Mouse (Mus musculus) embryonic facial prominence, embryonic 11.5 days (tissue): ENCODE measurements around the gene 1700016C15Rik. TPM values are rescaled to one million over a fixed set of nuclear protein-coding genes. Genes with fewer than 3 reads are reported as not detected.

Source experiments
- ATAC-seq: fragments of 200-750 bp; cut with Nextera tagmentation; replicated peaks from 2 replicates; pipeline ENCODE4 v1.8.0; 2017; ENCODE audit warnings: low read depth; ENCODE audit not compliant: insufficient number of reproducible peaks, low FRiP score, low TSS enrichment
- DNase-seq: peaks from one replicate; pipeline ENCODE4 v3.0.0-alpha.2; 2015; ENCODE audit warnings: low spot score
- H3K27ac ChIP-seq: fragments of 300-500 bp; sonication (generic); replicated peaks from 2 replicates; pipeline ENCODE4 v1.5.1; 2014; ENCODE audit warnings: mild to moderate bottlenecking, low read depth, low read length, control low read depth
- H3K27me3 ChIP-seq: fragments of 300-500 bp; sonication (generic); 2 replicates; pipeline ENCODE4 v1.6.1; 2014; ENCODE audit warnings: mild to moderate bottlenecking, low read length, moderate library complexity, mixed read lengths; ENCODE audit not compliant: control insufficient read depth, insufficient read depth
- H3K36me3 ChIP-seq: fragments of 300-500 bp; sonication (generic); replicated peaks from 2 replicates; pipeline ENCODE4 v1.6.1; 2014; ENCODE audit warnings: low read depth, mild to moderate bottlenecking, low read length, moderate library complexity, mixed read lengths; ENCODE audit not compliant: control insufficient read depth, insufficient read depth
- H3K4me1 ChIP-seq: fragments of 300-500 bp; sonication (generic); 2 replicates; pipeline ENCODE4 v1.6.1; 2014; ENCODE audit warnings: low read length, mixed read lengths; ENCODE audit not compliant: control insufficient read depth, insufficient read depth
- H3K4me2 ChIP-seq: fragments of 300-500 bp; sonication (generic); 2 replicates; pipeline ENCODE4 v1.6.1; 2014; ENCODE audit warnings: low read depth, mild to moderate bottlenecking, control low read depth, low read length, moderate library complexity
- H3K4me3 ChIP-seq: fragments of 300-500 bp; sonication (generic); 2 replicates; pipeline ENCODE4 v1.5.1; 2014; ENCODE audit warnings: low read depth, low read length, control low read depth
- H3K9ac ChIP-seq: fragments of 300-500 bp; sonication (generic); replicated peaks from 2 replicates; pipeline ENCODE4 v1.6.1; 2014; ENCODE audit warnings: mild to moderate bottlenecking, control low read depth, low read length
- H3K9me3 ChIP-seq: fragments of 300-500 bp; sonication (generic); replicated peaks from 2 replicates; pipeline ENCODE4 v1.6.1; 2016; ENCODE audit warnings: mild to moderate bottlenecking, low read length, inconsistent platforms, mixed read lengths; ENCODE audit not compliant: control insufficient read depth
- WGBS: fragments of 180-500 bp; shearing (Covaris S2); extraction: QIAGEN DNeasy Blood & Tissue Kit; methylation state at CpG from one replicate; pipeline ENCODE4 v1.1.7; 2014; 5-methylcytosine and 5-hydroxymethylcytosine counted together
- polyA plus RNA-seq: library from polyadenylated mRNA; unstranded; fragments of >200 nt; fragmentation: Nextera tagmentation; extraction: Ambion mirVana; gene quantifications from 2 replicates; pipeline ENCODE4 v1.2.1, GENCODE M21; 2014

The 1700016C15Rik gene
- polyA plus RNA-seq, 1 experiment from 2014 or later = not detected

DNA sequence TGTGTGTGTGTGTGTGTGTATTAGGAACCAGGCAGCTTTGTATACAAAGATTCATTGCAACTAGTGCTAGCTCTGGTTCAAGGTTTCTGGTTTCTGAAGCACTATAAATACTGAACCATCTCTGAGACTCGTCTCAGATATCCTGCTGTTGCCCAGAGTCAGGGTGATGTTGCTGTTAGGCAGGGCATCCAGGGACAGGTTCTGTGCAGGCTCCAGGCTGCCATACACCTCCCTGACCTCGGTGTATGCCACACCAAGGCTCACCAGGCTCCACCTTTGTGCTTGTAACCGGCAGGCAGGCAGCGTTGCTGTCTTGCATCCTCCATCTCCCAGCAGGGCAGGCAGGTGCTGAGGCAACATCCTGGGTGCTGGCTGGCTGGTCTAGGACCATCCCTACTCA is 5.8 kb upstream of the 1700016C15Rik start:
- no peak for DNase-seq
- no peaks in the 10 kb centered on the region for H3K36me3 ChIP-seq
- no peak for ATAC-seq
- no peak overlapping the region for H3K4me2 ChIP-seq
- no peaks in the 10 kb centered on the region for H3K4me1 ChIP-seq
- no peak overlapping the region for H3K9ac ChIP-seq
- H3K27me3 ChIP-seq = no peaks in the 10 kb centered on the region
- no peaks in the 10 kb centered on the region for H3K9me3 ChIP-seq
- no peak overlapping the region for H3K4me3 ChIP-seq
- no peak overlapping the region for H3K27ac ChIP-seq
- WGBS = 78% methylated on average over 4 of the region's 4 CpGs

DNA sequence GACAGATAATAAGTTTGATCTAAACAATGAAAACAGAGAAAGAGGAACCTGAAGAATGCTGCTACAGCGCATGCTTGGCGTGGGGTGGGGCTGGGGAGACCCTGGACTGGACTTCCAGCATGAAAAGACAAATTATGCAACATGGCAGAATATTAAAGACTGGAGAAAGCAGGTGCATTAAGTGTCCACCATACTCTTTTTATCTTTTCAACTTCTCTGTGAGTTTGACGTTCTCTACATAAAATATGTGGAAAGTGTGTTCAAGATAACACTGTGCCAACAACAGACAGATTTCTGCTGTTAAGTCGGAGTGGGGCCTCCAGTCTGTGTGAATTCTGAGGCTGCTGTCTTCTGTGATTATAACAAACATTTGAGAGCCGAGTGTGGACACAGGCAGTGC is 2.7 kb upstream of the 1700016C15Rik start:
- Histone ChIP-seq H3K4me3 (no peak overlapping the region), H3K9me3 (no peaks in the 10 kb centered on the region), H3K4me2 (no peak overlapping the region), H3K27ac (no peak overlapping the region), H3K36me3 (no peaks in the 10 kb centered on the region), H3K9ac (no peak overlapping the region), H3K27me3 (no peaks in the 10 kb centered on the region), H3K4me1 (no peaks in the 10 kb centered on the region)
- DNase-seq (no peak), ATAC-seq (no peak)
- WGBS = 75% methylated on average over 5 of the region's 5 CpGs

DNA sequence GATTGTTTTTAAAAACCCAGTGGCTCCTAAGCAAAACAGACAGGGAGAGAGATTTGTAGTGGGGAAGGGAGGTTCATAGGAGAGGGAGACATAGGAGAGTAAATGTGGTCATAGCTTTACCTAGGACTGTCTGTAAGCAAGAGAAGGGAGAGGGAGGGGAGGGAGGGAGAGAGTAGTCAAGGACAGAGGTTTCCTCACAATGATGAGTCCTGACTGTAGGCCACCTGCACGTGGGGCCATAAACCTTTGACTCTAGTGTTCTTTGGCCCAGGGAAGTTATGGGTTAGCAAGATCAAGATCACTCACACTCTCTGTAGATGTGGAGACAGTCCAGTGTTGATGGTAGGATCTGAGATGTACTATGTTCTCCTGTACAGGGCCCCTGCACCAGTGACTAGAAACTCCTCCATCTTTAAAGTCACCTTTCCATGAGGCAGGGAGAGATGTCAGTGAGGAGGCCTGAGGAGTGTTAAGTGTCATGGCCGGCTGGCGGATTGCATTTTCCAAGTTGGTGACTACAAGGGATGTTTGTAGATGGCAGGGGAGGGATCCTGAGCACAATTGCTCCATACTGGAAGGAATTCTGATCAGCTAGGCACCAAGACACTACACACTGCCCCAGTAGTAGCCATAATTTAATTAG is 1.6 kb upstream of the 1700016C15Rik start:
- no peak overlapping the region for H3K4me3 ChIP-seq
- H3K36me3 ChIP-seq = no peaks in the 10 kb centered on the region
- H3K27me3 ChIP-seq = no peaks in the 10 kb centered on the region
- H3K27ac ChIP-seq = no peak overlapping the region
- no peak overlapping the region for H3K9ac ChIP-seq
- H3K4me1 ChIP-seq = no peaks in the 10 kb centered on the region
- ATAC-seq (no peak), DNase-seq (no peak)
- no peaks in the 10 kb centered on the region for H3K9me3 ChIP-seq
- H3K4me2 ChIP-seq = no peak overlapping the region
- 91% methylated on average over 3 of the region's 3 CpGs for WGBS

DNA sequence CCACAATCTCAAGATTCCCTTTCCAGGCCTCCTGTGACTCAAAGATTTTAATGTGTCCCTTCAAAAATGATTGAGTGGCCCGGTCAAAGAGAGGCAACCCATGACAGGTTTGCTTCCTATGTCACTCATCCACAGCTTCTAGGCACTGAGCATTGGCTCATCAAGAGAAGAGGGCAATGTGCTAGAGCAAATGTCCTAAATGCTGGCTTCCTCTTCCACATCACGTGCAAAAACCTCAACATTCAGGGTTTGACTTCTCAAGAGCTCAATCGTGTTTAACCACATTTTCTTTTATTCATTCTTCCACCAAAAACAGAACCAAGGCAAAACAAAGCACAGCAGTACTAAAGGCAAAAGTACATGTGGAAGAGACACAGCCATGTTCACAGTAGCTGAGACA is 2.4 kb downstream of the 1700016C15Rik start:
- no peaks in the 10 kb centered on the region for H3K36me3 ChIP-seq
- ATAC-seq = no peak
- H3K27me3 ChIP-seq = no peaks in the 10 kb centered on the region
- no peaks in the 10 kb centered on the region for H3K9me3 ChIP-seq
- 92% methylated on average over 3 of the region's 3 CpGs for WGBS
- H3K4me2 ChIP-seq = no peak overlapping the region
- no peaks in the 10 kb centered on the region for H3K4me1 ChIP-seq
- H3K27ac ChIP-seq = no peak overlapping the region
- H3K4me3 ChIP-seq = no peak overlapping the region
- no peak for DNase-seq
- H3K9ac ChIP-seq = no peak overlapping the region

DNA sequence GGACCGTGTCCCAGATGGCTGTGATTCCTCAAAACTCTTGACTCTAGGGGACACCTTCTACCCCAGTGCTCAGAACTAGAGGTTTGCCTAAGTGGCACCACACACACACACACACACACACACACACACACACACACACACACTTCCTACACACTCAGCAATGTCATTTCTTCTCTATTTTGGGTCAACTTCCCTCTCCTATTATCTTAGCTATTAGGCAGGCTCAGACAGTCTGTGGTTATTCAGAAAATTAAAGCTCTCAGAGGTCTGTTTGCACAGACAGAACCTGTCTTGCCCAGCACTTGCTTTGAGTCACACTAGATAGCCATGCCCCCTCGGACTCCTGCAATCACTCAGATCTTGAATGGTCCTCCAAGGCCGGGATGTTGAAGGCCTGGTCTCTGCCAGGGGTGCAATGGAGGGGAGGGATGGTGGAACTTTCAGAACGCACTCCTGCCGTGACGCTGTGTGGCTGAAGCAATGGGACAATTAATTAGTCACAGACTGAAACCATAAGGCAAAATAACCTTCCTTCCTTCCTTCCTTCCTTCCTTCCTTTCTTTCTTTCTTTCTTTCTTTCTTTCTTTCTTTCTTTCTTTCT is 8.0 kb downstream of the 1700016C15Rik start:
- Histone ChIP-seq H3K36me3 (no peaks in the 10 kb centered on the region), H3K4me3 (no peak overlapping the region), H3K9ac (no peak overlapping the region), H3K4me2 (no peak overlapping the region), H3K4me1 (no peaks in the 10 kb centered on the region), H3K27ac (no peak overlapping the region), H3K9me3 (no peaks in the 10 kb centered on the region), H3K27me3 (no peaks in the 10 kb centered on the region)
- WGBS = 51% methylated on average over 6 of the region's 6 CpGs
- DNase-seq (no peak), ATAC-seq (no peak)

DNA sequence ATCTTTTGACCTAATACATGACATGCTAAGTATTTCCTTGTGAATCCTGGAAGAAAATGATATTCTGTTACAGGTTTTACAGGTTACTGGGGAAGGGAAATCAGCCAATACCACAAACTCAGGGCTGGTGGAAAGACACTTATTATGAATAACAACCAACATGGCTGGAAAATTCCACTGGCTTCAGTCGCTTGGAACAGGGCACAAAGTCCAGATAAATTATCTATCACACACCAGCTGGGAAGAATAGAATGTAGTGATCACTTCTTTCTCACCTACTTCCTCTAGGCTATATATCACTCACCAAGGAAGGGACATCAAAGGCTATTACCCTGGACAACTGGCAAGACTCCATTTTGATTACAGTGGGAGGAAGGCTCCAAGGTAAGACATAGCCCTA is 11.1 kb downstream of the 1700016C15Rik start:
- no peak for DNase-seq
- Histone ChIP-seq H3K4me2 (no peak overlapping the region), H3K36me3 (no peaks in the 10 kb centered on the region), H3K27me3 (no peaks in the 10 kb centered on the region), H3K9me3 (no peaks in the 10 kb centered on the region), H3K9ac (no peak overlapping the region), H3K4me1 (no peaks in the 10 kb centered on the region), H3K27ac (no peak overlapping the region), H3K4me3 (no peak overlapping the region)
- ATAC-seq = no peak
- WGBS = 83% methylated on average over 1 of the region's 1 CpGs

DNA sequence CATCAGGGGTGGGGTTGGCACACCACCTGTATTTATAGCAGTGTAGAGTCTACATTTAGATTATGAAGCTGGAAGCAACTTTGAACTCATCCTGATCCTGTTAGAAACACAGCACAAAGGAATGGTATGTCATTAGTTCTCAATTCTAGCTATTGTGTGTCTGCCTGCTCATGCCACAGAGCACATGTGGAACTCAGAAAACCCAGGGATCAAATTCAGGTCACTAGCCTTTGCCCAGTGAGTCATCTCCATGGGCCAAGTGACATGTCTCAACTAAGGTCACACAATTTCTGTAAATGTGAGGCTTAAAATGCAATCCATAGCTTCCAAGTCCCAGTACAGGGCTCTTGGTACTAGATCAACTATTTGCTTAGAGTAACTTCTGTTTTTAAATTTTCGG is 12.5 kb downstream of the 1700016C15Rik start:
- no peak for DNase-seq
- Histone ChIP-seq H3K4me1 (no peaks in the 10 kb centered on the region), H3K9me3 (no peaks in the 10 kb centered on the region), H3K4me2 (no peak overlapping the region), H3K27ac (no peak overlapping the region), H3K9ac (no peak overlapping the region), H3K27me3 (no peaks in the 10 kb centered on the region), H3K4me3 (no peak overlapping the region), H3K36me3 (no peaks in the 10 kb centered on the region)
- WGBS = 81% methylated on average over 1 of the region's 1 CpGs
- ATAC-seq = no peak

DNA sequence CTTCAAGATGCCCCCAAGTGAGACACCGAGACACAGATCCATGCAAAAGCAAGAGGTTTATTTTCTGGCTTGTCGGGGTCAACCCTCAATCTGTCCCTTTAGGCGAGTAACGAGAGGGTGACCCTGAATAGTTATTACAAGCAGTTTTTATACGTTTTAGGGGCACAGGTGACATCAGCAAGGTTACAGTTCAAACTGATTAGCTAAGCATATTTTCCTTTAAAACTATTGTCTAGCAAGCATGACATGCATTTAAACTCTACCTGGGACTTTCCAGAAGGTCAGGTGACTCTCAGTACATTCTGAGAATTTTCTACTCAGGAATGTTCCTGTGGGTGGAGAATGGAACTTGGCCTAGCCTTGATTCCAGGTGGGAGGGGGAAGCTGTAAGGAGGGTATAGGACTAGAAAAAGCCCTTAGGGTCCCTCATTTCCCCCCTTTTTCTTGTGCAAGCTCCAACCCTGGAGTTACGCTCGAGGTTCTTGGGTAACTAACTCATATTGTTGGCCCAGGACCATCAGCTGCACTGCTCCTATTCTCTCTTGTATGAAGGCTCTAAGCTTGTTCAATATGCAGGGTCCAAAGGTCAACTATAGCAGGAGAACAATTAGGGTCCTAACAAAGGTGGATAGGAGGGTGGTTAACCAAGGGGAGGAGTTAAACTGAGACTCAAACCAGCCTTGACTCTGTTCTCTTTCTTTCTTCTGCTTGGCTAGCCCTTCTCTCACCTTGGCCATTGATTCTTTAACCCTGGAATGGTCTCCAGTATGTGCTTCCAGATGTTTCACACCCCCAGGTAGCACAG is 15.1 kb downstream of the 1700016C15Rik start:
- Histone ChIP-seq H3K27ac (no peak overlapping the region), H3K9me3 (no peaks in the 10 kb centered on the region), H3K9ac (no peak overlapping the region), H3K27me3 (no peaks in the 10 kb centered on the region), H3K4me3 (no peak overlapping the region), H3K4me1 (no peaks in the 10 kb centered on the region), H3K36me3 (no peaks in the 10 kb centered on the region), H3K4me2 (no peak overlapping the region)
- ATAC-seq (no peak), DNase-seq (no peak)
- 76% methylated on average over 7 of the region's 7 CpGs for WGBS
